Mouse (Mus musculus): ENCODE results near the gene Krt9. TPM values are rescaled to one million over a fixed set of nuclear protein-coding genes. Genes with fewer than 3 reads are reported as not detected.

The Krt9 gene
- total RNA-seq, 2 experiments from 2014 or later = 3.2 to 3.4 TPM

DNA sequence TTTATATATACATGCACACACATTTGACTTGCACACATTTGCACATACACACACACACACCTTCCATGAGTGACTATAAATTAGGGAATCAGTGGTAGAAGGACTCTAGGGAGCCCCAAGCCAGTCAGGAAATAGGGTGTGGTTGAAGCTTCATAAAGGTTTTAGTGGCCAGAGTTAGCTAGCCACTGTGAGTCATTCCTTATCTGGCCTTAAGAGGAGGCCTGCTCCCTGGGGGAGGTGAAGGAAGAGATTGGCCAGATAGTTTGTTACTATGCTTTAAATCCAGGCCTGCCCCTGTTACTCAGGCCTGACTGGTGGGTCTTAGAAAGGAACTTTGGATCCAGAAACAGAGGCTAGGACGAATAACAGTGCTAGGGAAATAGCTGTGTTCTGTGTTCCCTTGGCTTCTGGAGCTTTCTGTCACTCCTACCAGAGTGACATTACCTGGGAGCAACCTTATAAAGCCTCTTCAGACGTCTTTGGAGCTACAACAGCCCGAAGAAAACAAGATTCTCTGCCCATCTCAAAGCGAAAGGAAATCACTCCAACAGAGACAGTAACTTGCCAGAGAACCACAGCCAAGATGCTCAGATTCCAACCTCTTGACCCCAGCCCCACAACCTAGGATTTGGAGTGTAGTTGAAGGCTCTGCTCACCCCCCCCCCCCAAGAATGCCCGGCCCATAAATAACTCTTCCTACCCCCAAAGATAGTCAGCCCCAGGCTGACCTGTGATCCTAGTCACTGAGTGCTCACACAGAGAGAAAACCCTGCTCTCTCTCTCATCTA is 45.3 kb downstream of the Krt9 start:
- intact Hi-C loops (cut with DNase I) = no loop called here
- DNase-seq (ENCODE audit: extremely low spot score in 1 of 2, low spot score in 2 of 2) = no peak
- Histone ChIP-seq H3K4me3 (no peak overlapping the region), H3K27ac (no peak overlapping the region)
- no peak for TF ChIP-seq CTCF (IDR thresholded peaks at IDR 0.05)

DNA sequence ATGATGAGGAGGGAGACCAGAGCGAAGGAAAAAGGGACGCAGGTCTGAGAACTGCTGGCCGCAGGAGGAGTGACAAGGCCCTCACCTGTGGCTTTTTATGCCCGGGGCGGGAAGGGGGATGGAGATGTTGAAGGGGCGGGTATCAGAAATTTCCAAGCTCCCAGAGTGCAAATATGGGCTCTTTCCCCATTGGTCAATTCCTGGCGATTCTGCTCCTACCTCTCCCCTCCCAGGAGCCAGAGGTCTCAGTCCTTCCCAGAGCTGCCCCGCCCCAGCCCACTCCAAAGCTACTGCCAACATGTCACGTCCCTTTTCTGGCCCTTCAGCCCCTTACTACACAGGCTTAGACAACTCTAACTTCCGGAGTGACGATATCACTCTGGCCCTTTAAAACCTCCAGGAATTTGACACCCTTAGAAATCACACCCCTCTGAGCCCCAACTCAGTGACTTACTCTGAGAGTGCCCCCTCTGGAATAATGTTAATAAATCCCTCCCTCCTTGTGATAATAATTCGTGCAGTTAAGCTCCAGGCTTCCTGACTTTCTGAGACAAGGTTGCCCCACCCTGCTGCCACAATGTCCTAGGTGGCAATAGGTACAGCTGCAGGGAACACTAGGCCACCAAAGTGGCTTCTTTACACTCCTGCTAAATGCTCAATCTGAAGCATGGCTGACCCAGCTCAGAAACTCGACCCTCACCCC is 47.0 kb downstream of the Krt9 start:
- TF ChIP-seq CTCF (IDR thresholded peaks at IDR 0.05) = no peak
- DNase-seq (ENCODE audit: extremely low spot score in 1 of 2, low spot score in 2 of 2) = no peak
- intact Hi-C loops (cut with DNase I) = no loop called here
- no peak overlapping the region for H3K27ac ChIP-seq
- H3K4me3 ChIP-seq = no peak overlapping the region

DNA sequence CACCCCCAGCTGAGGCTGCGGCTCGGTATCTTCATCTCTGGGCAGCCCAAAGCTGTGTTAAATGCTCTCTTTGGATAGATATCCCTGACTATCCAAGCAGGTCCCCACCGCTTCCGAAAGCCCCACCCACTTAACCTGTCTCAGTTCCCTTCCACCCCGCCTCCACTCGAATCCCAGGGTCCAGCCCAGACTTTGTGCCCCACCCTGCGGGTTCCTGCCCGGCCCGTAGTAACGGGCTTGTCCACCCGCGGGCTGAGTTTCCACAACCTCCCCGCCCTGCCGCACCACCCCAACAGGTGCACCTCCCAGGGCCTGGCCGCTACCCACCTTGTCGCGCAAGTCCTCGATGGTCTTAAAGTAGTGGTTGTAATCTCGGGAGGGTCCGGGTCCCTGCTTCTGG is 47.9 kb downstream of the Krt9 start:
- DNase-seq (ENCODE audit: extremely low spot score in 1 of 2, low spot score in 2 of 2) = no peak
- no peak for TF ChIP-seq CTCF (IDR thresholded peaks at IDR 0.05)
- H3K4me3 ChIP-seq = no peak overlapping the region
- intact Hi-C loops (cut with DNase I) = no loop called here
- no peak overlapping the region for H3K27ac ChIP-seq

DNA sequence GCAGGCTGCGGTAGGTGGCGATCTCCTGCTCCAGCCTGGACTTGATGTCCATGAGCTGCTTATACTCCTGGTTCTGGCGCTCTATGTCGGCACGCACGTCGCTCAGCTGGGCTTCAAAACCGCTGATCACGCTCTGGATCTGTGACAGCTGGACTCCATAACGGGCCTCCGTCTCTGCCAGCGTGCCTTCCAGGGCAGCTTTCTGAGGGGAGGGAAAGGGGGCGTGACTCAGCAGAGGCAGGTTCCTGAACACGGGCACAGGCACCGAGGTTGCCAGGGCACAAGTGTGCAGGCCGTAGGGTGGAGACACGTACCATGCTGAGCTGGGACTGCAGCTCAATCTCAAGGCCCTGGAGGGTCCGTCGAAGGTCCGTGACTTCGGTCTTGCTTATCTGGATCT is 52.1 kb downstream of the Krt9 start:
- DNase-seq (ENCODE audit: extremely low spot score in 1 of 2, low spot score in 2 of 2) = no peak
- no peak for TF ChIP-seq CTCF (IDR thresholded peaks at IDR 0.05)
- intact Hi-C loops (cut with DNase I) = no loop called here
- Histone ChIP-seq H3K27ac (no peak overlapping the region), H3K4me3 (no peak overlapping the region)

- DNase-seq (ENCODE audit: extremely low spot score in 1 of 2, low spot score in 2 of 2) = no peak
- Histone ChIP-seq H3K4me3 (no peak overlapping the region), H3K27ac (no peak overlapping the region)
- intact Hi-C loops (cut with DNase I) = no loop called here
- TF ChIP-seq CTCF (IDR thresholded peaks at IDR 0.05) = no peak
Observed at GRCm38 (mm10) chr11:100139391-100139790, 53.7 kb downstream of the Krt9 start.

DNA sequence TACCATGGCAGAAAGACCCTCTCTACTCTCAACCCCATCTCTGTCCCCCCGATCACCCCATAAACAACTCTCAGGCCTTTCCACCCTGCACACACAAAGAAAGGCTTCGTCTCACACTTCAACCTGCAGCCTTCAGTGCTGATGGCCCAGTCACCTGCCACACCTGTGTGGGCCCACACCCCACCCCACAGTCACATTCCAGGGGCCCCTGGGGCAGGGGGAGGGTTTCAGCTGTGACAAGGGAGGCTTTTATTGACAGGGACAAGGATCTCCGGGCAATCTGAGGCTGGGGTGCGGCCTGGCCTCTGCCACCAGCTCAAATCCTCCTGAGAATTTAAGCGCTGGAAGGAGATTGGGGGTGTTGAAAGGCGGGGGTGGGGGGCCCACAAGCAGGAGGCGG is 54.2 kb downstream of the Krt9 start:
- no peak overlapping the region for H3K27ac ChIP-seq
- intact Hi-C loops (cut with DNase I) = no loop called here
- H3K4me3 ChIP-seq = no peak overlapping the region
- TF ChIP-seq CTCF (IDR thresholded peaks at IDR 0.05) = no peak
- no peak for DNase-seq (ENCODE audit: extremely low spot score in 1 of 2, low spot score in 2 of 2)

DNA sequence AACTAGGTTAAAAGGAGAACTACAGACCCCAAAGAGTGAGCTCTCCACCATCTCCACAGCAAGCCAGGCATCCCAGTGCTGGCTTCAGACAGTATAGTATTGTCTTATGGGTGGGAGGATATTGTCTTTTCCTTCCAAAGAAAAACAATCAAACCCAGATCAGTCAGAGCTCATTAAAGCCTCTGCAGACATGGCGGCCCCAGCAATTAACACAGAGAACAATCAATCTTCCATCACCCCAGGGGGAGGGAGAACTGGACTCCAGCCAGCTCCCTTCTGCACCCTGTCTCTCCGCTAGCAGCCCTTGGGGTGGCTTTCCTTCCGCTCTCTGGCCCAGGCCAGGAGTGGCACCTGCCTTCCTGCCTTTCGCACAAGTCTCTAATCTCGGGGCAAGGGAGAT is 55.4 kb downstream of the Krt9 start:
- Histone ChIP-seq H3K27ac (no peak overlapping the region), H3K4me3 (no peak overlapping the region)
- DNase-seq (ENCODE audit: extremely low spot score in 1 of 2, low spot score in 2 of 2) = no peak
- intact Hi-C loops (cut with DNase I) = no loop called here
- TF ChIP-seq CTCF (IDR thresholded peaks at IDR 0.05) = no peak

Other genes starting within 250 kb of the Krt9 start
- not detected for gene Krtap9-5, start 244.8 kb downstream of the Krt9 start, total RNA-seq (2021)
- not detected for gene Krtap29-1, start 214.2 kb downstream of the Krt9 start, total RNA-seq (2021)
- gene Krtap16-1, start 206.6 kb downstream of the Krt9 start, total RNA-seq (2021) = not detected
- not detected for gene Krtap17-1, start 199.3 kb downstream of the Krt9 start, total RNA-seq (2021)
- gene Krt33a, start 177.0 kb downstream of the Krt9 start, total RNA-seq (2021) = not detected
- gene Krt33b, start 163.4 kb downstream of the Krt9 start, total RNA-seq (2021) = not detected
- gene Krt34, start 151.7 kb downstream of the Krt9 start, total RNA-seq (2021) = not detected
- not detected for gene Krt31, start 142.7 kb downstream of the Krt9 start, total RNA-seq (2021)
- gene Krt32, start 105.0 kb downstream of the Krt9 start, total RNA-seq (2021) = not detected
- gene Krt35, start 97.0 kb downstream of the Krt9 start, total RNA-seq (2021) = not detected
- not detected for gene Krt36, start 87.6 kb downstream of the Krt9 start, total RNA-seq (2021)
- not detected for gene Krt13, start 71.7 kb downstream of the Krt9 start, total RNA-seq (2021)
- gene Krt15, start 57.3 kb downstream of the Krt9 start, total RNA-seq (2021) = not detected
- not detected for gene Krt19, start 44.6 kb downstream of the Krt9 start, total RNA-seq (2021)
- not detected for gene Krt14, start 14.3 kb upstream of the Krt9 start, total RNA-seq (2021)
- gene Krt16, start 55.7 kb upstream of the Krt9 start, total RNA-seq (2021) = not detected
- not detected for gene Krt17, start 67.8 kb upstream of the Krt9 start, total RNA-seq (2021)
- not detected for gene Krt42, start 76.6 kb upstream of the Krt9 start, total RNA-seq (2021)
- gene Eif1, start 126.6 kb upstream of the Krt9 start, total RNA-seq (2021) = 100 to 1,000 TPM; 746 to 811 TPM
- not detected for gene Gast, start 141.2 kb upstream of the Krt9 start, total RNA-seq (2021)
- gene Hap1, start 162.9 kb upstream of the Krt9 start, total RNA-seq (2021) = 100 to 1,000 TPM; 150 to 194 TPM
- gene Jup, start 204.5 kb upstream of the Krt9 start, total RNA-seq (2021) = 10 to 100 TPM; 51.2 to 53.7 TPM
- gene P3h4, start 221.6 kb upstream of the Krt9 start, total RNA-seq (2021) = 1 to 10 TPM; 7.6 to 9.4 TPM
- 1 to 10 TPM; 3.6 to 4.8 TPM for gene Fkbp10, start 222.5 kb upstream of the Krt9 start, total RNA-seq (2021)
- gene Nt5c3b, start 248.6 kb upstream of the Krt9 start, total RNA-seq (2021) = 10 to 100 TPM; 48.4 to 64.1 TPM
- 1 to 10 TPM in 1 of 2 experiments, under 1 TPM in 1; 0.61 to 1.4 TPM for gene Klhl10, start 248.7 kb upstream of the Krt9 start, total RNA-seq (2021)